Mouse (Mus musculus) kidney, adult 11 months (tissue): ENCODE data around the gene Rai14.

Experiments used
- DNase-seq: peaks from one replicate; pipeline ENCODE4 v3.0.0; 2022

Rai14 gene

GRCm38 (mm10) chr15:10645101-10645500, 69.3 kb downstream of the Rai14 start:
- DNase-seq, result peak; percentile 26

- no peak for DNase-seq
Observed at GRCm38 (mm10) chr15:10643819-10644218, 70.6 kb downstream of the Rai14 start.

- no peak for DNase-seq
Observed at GRCm38 (mm10) chr15:10643224-10643623, 71.2 kb downstream of the Rai14 start.

GRCm38 (mm10) chr15:10642419-10642818, 72.0 kb downstream of the Rai14 start:
- no peak for DNase-seq

- no peak for DNase-seq
Observed at GRCm38 (mm10) chr15:10640721-10641120, 73.7 kb downstream of the Rai14 start.

- no peak for DNase-seq
Observed at GRCm38 (mm10) chr15:10637251-10637793, 77.1 kb downstream of the Rai14 start.

- no peak for DNase-seq
Observed at GRCm38 (mm10) chr15:10636844-10637243, 77.6 kb downstream of the Rai14 start.

- DNase-seq, result no peak
Observed at GRCm38 (mm10) chr15:10635121-10635520, 79.3 kb downstream of the Rai14 start.

- no peak for DNase-seq
Observed at GRCm38 (mm10) chr15:10634176-10634575, 80.2 kb downstream of the Rai14 start.

- DNase-seq, result peak; percentile 73
Observed at GRCm38 (mm10) chr15:10633381-10633780, 81.0 kb downstream of the Rai14 start.

GRCm38 (mm10) chr15:10632581-10632980, 81.8 kb downstream of the Rai14 start:
- DNase-seq, result no peak

- no peak for DNase-seq
Observed at GRCm38 (mm10) chr15:10632060-10632459, 82.4 kb downstream of the Rai14 start.

- no peak for DNase-seq
Observed at GRCm38 (mm10) chr15:10631541-10631940, 82.9 kb downstream of the Rai14 start.

GRCm38 (mm10) chr15:10628980-10629346, 85.5 kb downstream of the Rai14 start:
- no peak for DNase-seq

- DNase-seq, result no peak
Observed at GRCm38 (mm10) chr15:10628131-10628979, 86.1 kb downstream of the Rai14 start.

- DNase-seq, result peak; percentile 23
Observed at GRCm38 (mm10) chr15:10623571-10624227, 90.7 kb downstream of the Rai14 start.

GRCm38 (mm10) chr15:10621194-10621593, 93.2 kb downstream of the Rai14 start:
- no peak for DNase-seq

GRCm38 (mm10) chr15:10619678-10620077, 94.7 kb downstream of the Rai14 start:
- DNase-seq, result no peak

GRCm38 (mm10) chr15:10618276-10618675, 96.1 kb downstream of the Rai14 start:
- no peak for DNase-seq

GRCm38 (mm10) chr15:10616001-10616400, 98.4 kb downstream of the Rai14 start:
- no peak for DNase-seq

GRCm38 (mm10) chr15:10611040-10611439, 103.4 kb downstream of the Rai14 start:
- no peak for DNase-seq

GRCm38 (mm10) chr15:10609107-10609506, 105.3 kb downstream of the Rai14 start:
- no peak for DNase-seq

GRCm38 (mm10) chr15:10608508-10609098, 105.8 kb downstream of the Rai14 start:
- DNase-seq, result no peak

- DNase-seq, result no peak
Observed at GRCm38 (mm10) chr15:10599413-10599812, 115.0 kb downstream of the Rai14 start.
